Mouse (Mus musculus): ENCODE measurements at regions not wholly inside any gene's neighbourhood (a gene's known extent, or its start where the extent isn't known, plus 50 kb on each side); places are given as distances from the start of the nearest gene placed in this dataset.

DNA sequence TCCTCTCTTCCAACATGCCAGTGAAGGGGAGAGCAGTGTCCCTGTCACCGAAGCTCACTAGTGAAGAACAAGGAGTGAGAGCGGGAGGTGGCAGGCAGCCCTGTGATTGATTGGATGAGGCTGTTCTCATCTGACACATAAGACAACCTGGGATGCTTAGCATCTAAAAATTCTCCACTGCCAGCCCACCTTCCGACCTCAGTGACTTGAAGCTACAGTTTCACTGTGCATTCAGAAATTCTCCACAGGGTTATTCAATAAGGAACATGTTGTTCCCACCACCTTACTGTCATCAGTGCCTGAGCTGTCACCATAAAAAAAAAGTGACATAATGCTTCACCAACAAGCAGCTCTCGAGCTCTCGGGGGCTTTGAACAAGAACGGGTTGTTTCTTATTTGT lies 100.0 kb downstream of the Elovl4 start:
- no peaks in the 10 kb centered on the region for H3K9me3 ChIP-seq
- no peaks in the 10 kb centered on the region for H3K4me1 ChIP-seq
- no peaks in the 10 kb centered on the region for H3K36me3 ChIP-seq (replicated peaks; ENCODE audit: low read length)
- TF ChIP-seq FLI1 (IDR thresholded peaks at IDR 0.05; ENCODE audit: low read length) (no peak), GATA1 (IDR thresholded peaks at IDR 0.05; ENCODE audit: borderline replicate concordance, low read length) (no peak)
- no peak overlapping the region for H3K4me3 ChIP-seq (replicated peaks)
- no peaks in the 10 kb centered on the region for H3K27me3 ChIP-seq (replicated peaks)

DNA sequence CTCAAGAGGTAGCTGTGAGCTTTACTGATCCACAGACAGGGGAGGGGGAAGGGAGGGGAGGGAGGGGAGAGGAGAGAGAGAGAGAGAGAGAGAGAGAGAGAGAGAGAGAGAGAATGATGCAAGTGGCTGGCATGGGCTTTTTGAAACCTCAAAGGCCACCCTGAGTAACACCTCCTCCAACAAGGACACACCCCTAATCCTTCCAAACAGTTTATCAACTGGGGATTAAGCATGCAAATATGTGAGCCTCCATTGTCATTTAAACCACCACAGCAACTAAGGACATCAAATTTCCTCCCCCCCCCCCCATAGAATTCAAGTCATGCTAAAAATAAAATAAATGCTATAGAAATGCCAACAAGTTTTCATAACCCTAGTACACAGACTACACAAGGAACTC lies 101.9 kb downstream of the Elovl4 start:
- Histone ChIP-seq H3K36me3 (replicated peaks; ENCODE audit: low read length) (no peaks in the 10 kb centered on the region), H3K4me1 (no peaks in the 10 kb centered on the region), H3K9me3 (no peaks in the 10 kb centered on the region), H3K27me3 (replicated peaks) (no peaks in the 10 kb centered on the region), H3K4me3 (replicated peaks) (no peak overlapping the region)
- TF ChIP-seq FLI1 (IDR thresholded peaks at IDR 0.05; ENCODE audit: low read length) = no peak
- no peak for TF ChIP-seq GATA1 (IDR thresholded peaks at IDR 0.05; ENCODE audit: borderline replicate concordance, low read length)

DNA sequence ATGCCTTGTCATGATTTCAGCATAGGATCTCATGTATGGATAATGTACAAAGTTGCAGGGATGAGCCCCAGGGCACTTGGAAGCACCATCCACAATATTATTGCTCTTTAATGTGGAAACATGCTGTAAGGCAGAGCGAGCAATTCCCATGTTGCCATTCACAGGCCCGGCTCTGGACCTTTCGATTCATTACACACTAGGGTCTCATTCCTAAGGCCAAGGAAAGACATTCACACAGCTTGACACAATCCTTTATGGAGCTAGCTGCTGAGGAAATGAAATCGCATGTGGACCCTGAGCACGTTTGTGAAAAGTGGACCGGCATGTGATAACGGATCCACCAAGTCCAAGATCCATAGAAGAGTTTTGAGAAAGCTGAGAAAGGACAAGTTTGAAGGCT lies 105.2 kb downstream of the Elovl4 start:
- Histone ChIP-seq H3K9me3 (no peaks in the 10 kb centered on the region), H3K4me3 (replicated peaks) (no peak overlapping the region), H3K4me1 (no peaks in the 10 kb centered on the region), H3K36me3 (replicated peaks; ENCODE audit: low read length) (no peaks in the 10 kb centered on the region), H3K27me3 (replicated peaks) (no peaks in the 10 kb centered on the region)
- TF ChIP-seq FLI1 (IDR thresholded peaks at IDR 0.05; ENCODE audit: low read length) (no peak), GATA1 (IDR thresholded peaks at IDR 0.05; ENCODE audit: borderline replicate concordance, low read length) (no peak)

DNA sequence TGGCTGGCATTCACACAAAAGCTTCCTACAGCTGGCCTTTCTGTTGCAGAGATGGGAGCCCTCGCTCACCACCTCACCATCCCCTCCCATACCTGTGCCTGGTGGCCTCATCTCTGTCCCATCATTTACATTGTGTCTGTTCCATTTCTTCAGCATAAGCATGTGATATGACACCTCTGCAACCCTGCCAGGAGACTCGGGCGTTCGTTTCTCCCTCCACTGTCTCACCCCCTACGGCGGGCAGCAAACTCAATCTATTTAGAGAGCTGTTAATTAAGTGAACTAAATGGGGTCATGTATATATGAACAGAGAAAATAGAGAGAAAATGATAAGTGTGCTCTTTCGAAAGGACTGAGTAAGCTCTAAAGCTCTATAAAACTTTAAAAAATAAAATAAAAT lies 106.0 kb downstream of the Elovl4 start:
- no peak for TF ChIP-seq FLI1 (IDR thresholded peaks at IDR 0.05; ENCODE audit: low read length)
- H3K27me3 ChIP-seq (replicated peaks) = no peaks in the 10 kb centered on the region

DNA sequence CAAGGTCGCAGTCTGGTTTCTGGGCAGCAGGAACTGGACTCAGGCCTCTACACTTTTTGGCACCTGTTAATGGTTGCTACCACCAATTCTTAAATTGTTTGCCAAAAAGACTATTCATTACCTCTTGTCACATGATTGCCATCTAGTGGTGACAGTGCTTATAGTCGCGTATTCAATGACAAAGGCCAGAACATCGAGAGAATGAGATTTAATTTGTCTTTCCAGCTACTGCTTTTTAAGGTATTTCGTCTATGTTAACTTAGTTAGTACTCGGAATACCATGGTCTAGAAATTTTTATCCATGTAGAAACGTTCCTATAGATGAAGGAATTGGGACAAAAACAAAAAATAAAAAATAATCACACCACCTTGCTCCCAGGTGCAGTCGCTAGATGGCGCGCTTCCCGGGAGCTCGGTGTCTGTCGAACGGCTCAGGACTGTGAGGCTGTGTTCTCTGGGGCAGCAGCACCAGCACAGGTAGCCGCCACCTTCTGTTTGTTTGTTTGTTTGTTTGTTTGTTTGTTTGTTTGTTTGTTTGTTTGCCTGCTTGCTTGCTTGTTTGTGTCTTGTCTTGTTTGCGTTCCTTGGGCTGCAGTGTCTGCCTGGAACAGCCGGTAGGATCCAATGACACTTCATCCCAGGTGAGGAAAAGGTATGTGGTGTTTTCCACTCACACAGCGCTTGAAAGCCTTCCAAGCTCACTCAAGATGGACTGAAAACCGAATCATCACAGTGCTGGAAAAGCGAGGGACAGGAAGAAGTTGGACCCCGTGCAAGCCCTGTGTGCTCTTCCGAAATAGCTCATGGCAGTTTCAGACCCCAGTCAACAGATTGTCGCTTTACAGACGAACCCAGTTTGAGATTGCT lies 114.5 kb downstream of the Elovl4 start:
- Histone ChIP-seq H3K27me3 (replicated peaks) (peaks cover 5% of the 10 kb centered on the region), H3K9me3 (no peaks in the 10 kb centered on the region), H3K4me3 (replicated peaks) (peak overlapping the region; percentile 71), H3K4me1 (peaks cover 5% of the 10 kb centered on the region; the same call in 1 of the 2 replicates), H3K36me3 (replicated peaks; ENCODE audit: low read length) (no peaks in the 10 kb centered on the region)
- TF ChIP-seq GATA1 (IDR thresholded peaks at IDR 0.05; ENCODE audit: borderline replicate concordance, low read length) (no peak), FLI1 (IDR thresholded peaks at IDR 0.05; ENCODE audit: low read length) (no peak)

More for the DNA sequence above, 106.0 kb downstream of the Elovl4 start:
- Histone ChIP-seq H3K4me3 (replicated peaks) (no peak overlapping the region), H3K9me3 (no peaks in the 10 kb centered on the region), H3K4me1 (no peaks in the 10 kb centered on the region), H3K36me3 (replicated peaks; ENCODE audit: low read length) (no peaks in the 10 kb centered on the region)

All from megakaryocyte, embryonic 14.5 days (primary cell).